Mouse (Mus musculus): ENCODE data around the gene Prr5. TPM values are rescaled to one million over a fixed set of nuclear protein-coding genes. Genes with fewer than 3 reads are reported as not detected.

The Prr5 gene
- total RNA-seq, 4 experiments from 2014 or later = 11.0 to 14.2 (median 13.6) TPM

- no peak for DNase-seq (ENCODE audit: low spot score in 2 of 2)
These were observed 12.7 kb upstream of the Prr5 start for GRCm38 (mm10) chr15:84656689-84657088.

GRCm38 (mm10) chr15:84657384-84658064, 11.9 kb upstream of the Prr5 start:
- no peak for DNase-seq (ENCODE audit: low spot score in 2 of 2)

GRCm38 (mm10) chr15:84658655-84659054, 10.8 kb upstream of the Prr5 start:
- no peak for DNase-seq (ENCODE audit: low spot score in 2 of 2)

GRCm38 (mm10) chr15:84659856-84660255, 9.6 kb upstream of the Prr5 start:
- no peak for DNase-seq (ENCODE audit: low spot score in 2 of 2)

- DNase-seq (ENCODE audit: low spot score in 2 of 2) = no peak
These were observed 8.1 kb upstream of the Prr5 start for GRCm38 (mm10) chr15:84661274-84661673.

- peak in 1 of 2 experiments; percentile 53 for DNase-seq (ENCODE audit: low spot score in 2 of 2)
These were observed 6.3 kb upstream of the Prr5 start for GRCm38 (mm10) chr15:84662952-84663684.

GRCm38 (mm10) chr15:84663685-84664060, 5.7 kb upstream of the Prr5 start:
- DNase-seq (ENCODE audit: low spot score in 2 of 2) = no peak

- peak in 1 of 2 experiments; percentile 37 for DNase-seq (ENCODE audit: low spot score in 2 of 2)
These were observed 4.6 kb upstream of the Prr5 start for GRCm38 (mm10) chr15:84664542-84665460.

GRCm38 (mm10) chr15:84665662-84666061, 3.8 kb upstream of the Prr5 start:
- DNase-seq (ENCODE audit: low spot score in 2 of 2) = no peak

GRCm38 (mm10) chr15:84666065-84666464, 3.4 kb upstream of the Prr5 start:
- DNase-seq (ENCODE audit: low spot score in 2 of 2) = no peak

GRCm38 (mm10) chr15:84667601-84668000, 1.8 kb upstream of the Prr5 start:
- DNase-seq (ENCODE audit: low spot score in 2 of 2) = no peak

- peak in 1 of 2 experiments; percentile 45 for DNase-seq (ENCODE audit: low spot score in 2 of 2)
These were observed 594 bp downstream of the Prr5 start for GRCm38 (mm10) chr15:84669771-84670656.

- no peak for DNase-seq (ENCODE audit: low spot score in 2 of 2)
These were observed 1.2 kb downstream of the Prr5 start for GRCm38 (mm10) chr15:84670657-84671055.

GRCm38 (mm10) chr15:84671401-84672307, 2.2 kb downstream of the Prr5 start:
- no peak for DNase-seq (ENCODE audit: low spot score in 2 of 2)

GRCm38 (mm10) chr15:84672308-84672615, 2.8 kb downstream of the Prr5 start:
- DNase-seq (ENCODE audit: low spot score in 2 of 2) = no peak

GRCm38 (mm10) chr15:84672616-84673015, 3.2 kb downstream of the Prr5 start:
- no peak for DNase-seq (ENCODE audit: low spot score in 2 of 2)

GRCm38 (mm10) chr15:84674329-84675067, 5.1 kb downstream of the Prr5 start:
- DNase-seq (ENCODE audit: low spot score in 2 of 2) = no peak

- DNase-seq (ENCODE audit: low spot score in 2 of 2) = no peak
These were observed 5.9 kb downstream of the Prr5 start for GRCm38 (mm10) chr15:84675317-84675716.

GRCm38 (mm10) chr15:84677943-84678342, 8.5 kb downstream of the Prr5 start:
- no peak for DNase-seq (ENCODE audit: low spot score in 2 of 2)
